Mouse (Mus musculus) embryonic fibroblast, embryonic 13.5 days (primary cell): ENCODE data around the gene Slc26a8.

Experiments
- CTCF ChIP-seq: IDR thresholded peaks from 2 replicates; pipeline ENCODE4 v1.5.1; 2011; ENCODE audit warnings: mild to moderate bottlenecking, control low read depth, low read length, moderate library complexity, borderline replicate concordance; ENCODE audit not compliant: insufficient read depth
- POLR2A ChIP-seq: IDR thresholded peaks from 2 replicates; pipeline ENCODE4 v1.6.1; 2011; ENCODE audit warnings: low read depth, mild to moderate bottlenecking, control low read depth, low read length, moderate library complexity

- TF ChIP-seq CTCF, result no peak
- TF ChIP-seq POLR2A, result no peak
Observed at GRCm38 (mm10) chr17:28697290-28698195, 7.5 kb upstream of the Slc26a8 start.
